Mouse (Mus musculus) CH12.LX (cell line): ENCODE measurements around the gene Pimreg. TPM values are rescaled to one million over a fixed set of nuclear protein-coding genes. Genes with fewer than 3 reads are reported as not detected.

Source experiments
- DNase-seq: peaks from one replicate; pipeline ENCODE4 v3.0.0-alpha.2; 2013; ENCODE audit errors: extremely low read depth
- H3K27ac ChIP-seq: 2 replicates; pipeline ENCODE4 v1.5.1; 2012; ENCODE audit warnings: low read depth, mild to moderate bottlenecking, control low read depth, moderate library complexity; ENCODE audit not compliant: insufficient read depth
- H3K27me3 ChIP-seq: replicated peaks from 2 replicates; pipeline ENCODE3; 2012; ENCODE audit warnings: inconsistent platforms
- H3K36me3 ChIP-seq, 2 experiments: replicated peaks in 1 of 2; 2 replicates each; pipeline versions ENCODE3 to v1.6.1; 2012; ENCODE audit warnings: inconsistent platforms in 1 of 2, low read length in 1 of 2, mild to moderate bottlenecking in 1 of 2, mixed read lengths in 1 of 2, moderate library complexity in 1 of 2; ENCODE audit not compliant: control insufficient read depth in 1 of 2, insufficient read depth in 1 of 2
- H3K4me1 ChIP-seq, 2 experiments: 2 replicates each; pipeline ENCODE4 v1.6.1; 2012; ENCODE audit warnings: inconsistent platforms in 1 of 2, moderate library complexity in 1 of 2; ENCODE audit not compliant: insufficient read depth in 2 of 2, control insufficient read depth in 1 of 2
- H3K4me2 ChIP-seq: 2 replicates; pipeline ENCODE4 v1.6.1; 2012; ENCODE audit warnings: low read depth, mild to moderate bottlenecking, control low read depth; ENCODE audit not compliant: poor library complexity, insufficient read depth, severe bottlenecking
- H3K4me3 ChIP-seq, 3 experiments: fragments of 150-350 bp in 1 of 3; sonication (generic) in 1 of 3; replicated peaks in 1 of 3; 2 replicates each; pipeline versions ENCODE3 to v1.5.1; 2011 to 2012; ENCODE audit warnings: low read depth in 2 of 3, low read length in 2 of 3, mild to moderate bottlenecking in 2 of 3, moderate library complexity in 2 of 3, control low read depth in 1 of 3, improper control_type of control experiment in 1 of 3, inconsistent platforms in 1 of 3, mixed read lengths in 1 of 3; ENCODE audit not compliant: poor library complexity in 1 of 3
- H3K79me2 ChIP-seq: replicated peaks from 2 replicates; pipeline ENCODE4 v1.6.1; 2012; ENCODE audit warnings: mild to moderate bottlenecking, moderate library complexity; ENCODE audit not compliant: control insufficient read depth, poor library complexity, insufficient read depth, severe bottlenecking; ENCODE audit errors: extremely low read depth
- H3K9ac ChIP-seq: 2 replicates; pipeline ENCODE4 v1.6.1; 2012; ENCODE audit warnings: low read depth, mild to moderate bottlenecking, control low read depth, moderate library complexity; ENCODE audit not compliant: insufficient read depth
- H3K9me3 ChIP-seq: replicated peaks from 2 replicates; pipeline ENCODE3; 2012; ENCODE audit warnings: low read length, inconsistent platforms, mixed read lengths
- CHD1 ChIP-seq: IDR thresholded peaks from 2 replicates; pipeline ENCODE4 v1.6.1; 2012; ENCODE audit warnings: low read depth, low read length, improper control_type of control experiment, inconsistent platforms
- CTCF ChIP-seq, 2 experiments: IDR thresholded peaks in 1 of 2; conservative IDR thresholded peaks in 1 of 2; 2 replicates each; pipeline ENCODE4 v1.5.1; 2011 to 2012; ENCODE audit warnings: low read depth in 2 of 2, low read length in 2 of 2, improper control_type of control experiment in 1 of 2, inconsistent platforms in 1 of 2, mild to moderate bottlenecking in 1 of 2, moderate library complexity in 1 of 2
- ELF1 ChIP-seq: IDR thresholded peaks from 2 replicates; pipeline ENCODE4 v1.6.1; 2014; ENCODE audit warnings: low read depth, mild to moderate bottlenecking, inconsistent platforms, low read length, improper control_type of control experiment
- MAFK ChIP-seq: IDR thresholded peaks from 2 replicates; pipeline ENCODE4 v1.6.1; 2011; ENCODE audit warnings: low read length, improper control_type of control experiment; ENCODE audit not compliant: insufficient replicate concordance
- POLR2AphosphoS2 ChIP-seq: IDR thresholded peaks from 2 replicates; pipeline ENCODE4 v1.6.1; 2011; ENCODE audit warnings: low read depth, low read length, improper control_type of control experiment
- RAD21 ChIP-seq: IDR thresholded peaks from 2 replicates; pipeline ENCODE4 v1.6.1; 2011; ENCODE audit warnings: low read depth, mild to moderate bottlenecking, low read length, improper control_type of control experiment, moderate library complexity
- TCF12 ChIP-seq: IDR thresholded peaks from 2 replicates; pipeline ENCODE4 v1.6.1; 2014; ENCODE audit warnings: low read depth, mild to moderate bottlenecking, inconsistent platforms, low read length, improper control_type of control experiment
- ZC3H11A ChIP-seq: IDR thresholded peaks from 2 replicates; pipeline ENCODE4 v1.6.1; 2012; ENCODE audit warnings: low read depth, mild to moderate bottlenecking, inconsistent platforms, low read length, improper control_type of control experiment
- ZNF384 ChIP-seq: IDR thresholded peaks from 2 replicates; pipeline ENCODE4 v1.6.1; 2012; ENCODE audit warnings: low read depth, low read length, improper control_type of control experiment, inconsistent platforms
- dilution Hi-C: fragments of 300-500 bp; cut with MboI; formaldehyde crosslinking; loops from 2 replicates; pipeline ENCODE4 v1.14.3; 2020; ENCODE audit warnings: low sequenced_read_pairs; ENCODE audit not compliant: extremely low pct_unique_long_range_greater_than_20kb, extremely low pct_ligation_motif_present
- in situ Hi-C: fragments of 300-500 bp; cut with MboI; formaldehyde crosslinking; loops from 3 replicates; pipeline ENCODE4 v1.14.3; 2019; ENCODE audit warnings: low sequenced_read_pairs, low pct_ligation_motif_present, low pct_unique_long_range_greater_than_20kb, mixed read lengths
- polyA plus RNA-seq: library from polyadenylated mRNA; unstranded; fragments of >175 nt; gene quantifications from 2 replicates; pipeline ENCODE4 v1.2.1, GENCODE M21; 2012; ENCODE audit warnings: low read depth; ENCODE audit not compliant: insufficient read length
- total RNA-seq, 2 experiments: library from RNA; depleted of rRNA; stranded (reverse); fragments of 300-350 nt in 1 of 2; fragments of >200 nt in 1 of 2; gene quantifications; 2 replicates each; pipeline ENCODE4 v1.2.3; 2012 to 2014

Gene Pimreg
- total and polyA plus RNA-seq, 3 experiments = 26.4 to 52.7 (median 27.9) TPM

DNA sequence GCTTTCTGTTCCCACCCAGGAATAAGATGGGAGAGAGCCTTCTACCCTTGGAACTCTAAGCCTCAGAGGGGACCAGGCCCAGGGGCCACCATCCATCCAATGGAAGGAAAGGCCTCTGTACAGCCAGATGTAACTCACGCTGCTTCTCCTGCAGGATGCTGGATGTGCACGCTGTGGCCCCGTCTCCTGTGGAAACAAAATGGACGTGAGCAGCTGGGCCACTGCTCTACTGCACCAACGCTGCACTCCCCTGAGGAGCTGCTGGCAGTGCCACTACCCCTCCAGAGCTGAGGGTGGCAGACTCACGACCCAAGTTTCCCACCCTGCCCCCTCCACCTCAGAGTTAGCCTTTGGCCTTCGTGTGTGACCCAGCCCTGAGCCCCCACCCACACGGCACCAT, 50.6 kb downstream of the Pimreg start:
- H3K4me1 ChIP-seq = peaks cover 5 to 19% of the 10 kb centered on the region in 2 experiments
- H3K9me3 ChIP-seq = no peaks in the 10 kb centered on the region
- H3K27ac ChIP-seq = no peak overlapping the region
- H3K79me2 ChIP-seq = no peaks in the 10 kb centered on the region
- in situ Hi-C loops (no loop called here), dilution Hi-C loops (no loop called here)
- H3K9ac ChIP-seq = no peak overlapping the region
- no peaks in the 10 kb centered on the region for H3K36me3 ChIP-seq
- peaks cover 35% of the 10 kb centered on the region for H3K27me3 ChIP-seq
- TF ChIP-seq CTCF (conservative IDR thresholded peaks at IDR 0.05 in 1 of 2, IDR thresholded peaks at IDR 0.05 in 1 of 2; ENCODE audit: low read depth in 2 of 2, low read length in 2 of 2) = no peak
- no peak for TF ChIP-seq MAFK
- TF ChIP-seq ELF1 = no peak
- H3K4me3 ChIP-seq = no peak overlapping the region
- H3K4me2 ChIP-seq = no peak overlapping the region
- DNase-seq = no peak

DNA sequence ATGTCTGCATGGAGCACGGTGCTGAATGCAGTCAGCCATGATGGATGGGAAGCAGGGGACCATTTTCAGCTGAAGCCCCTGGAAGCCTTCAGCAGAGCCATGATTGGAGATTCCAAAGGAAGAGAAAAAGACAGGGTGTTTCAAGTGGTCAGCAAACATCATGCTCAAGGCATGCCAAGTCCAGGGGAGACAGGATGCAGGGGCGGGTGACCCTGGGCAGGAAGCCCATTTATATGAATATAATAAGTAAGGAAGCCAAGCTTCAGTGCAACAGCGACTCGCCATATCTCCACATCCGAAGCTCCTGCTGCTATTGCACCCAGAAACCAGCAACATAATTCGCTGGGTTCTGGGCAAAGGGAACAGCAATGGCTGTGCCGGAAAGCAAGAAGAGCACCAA, 52.6 kb downstream of the Pimreg start:
- in situ Hi-C loops = no loop called here
- Histone ChIP-seq H3K9me3 (no peaks in the 10 kb centered on the region), H3K27me3 (peaks cover 45% of the 10 kb centered on the region), H3K27ac (no peak overlapping the region), H3K36me3 (no peaks in the 10 kb centered on the region), H3K4me1 (peaks cover 5 to 15% of the 10 kb centered on the region in 2 experiments), H3K79me2 (no peaks in the 10 kb centered on the region), H3K4me2 (no peak overlapping the region), H3K4me3 (no peak overlapping the region), H3K9ac (no peak overlapping the region)
- dilution Hi-C loops = no loop called here
- DNase-seq = no peak
- TF ChIP-seq ZNF384 = no peak
- no peak for TF ChIP-seq ZC3H11A

- no peak overlapping the region for H3K9ac ChIP-seq
Measured at GRCm38 (mm10) chr11:72095994-72096393, 54.2 kb downstream of the Pimreg start.

More at GRCm38 (mm10) chr11:72095994-72096393, 54.2 kb downstream of the Pimreg start:
- Histone ChIP-seq H3K4me1 (peaks cover 5 to 15% of the 10 kb centered on the region in 2 experiments), H3K9me3 (no peaks in the 10 kb centered on the region), H3K4me2 (no peak overlapping the region), H3K27me3 (peaks cover 48% of the 10 kb centered on the region), H3K4me3 (no peak overlapping the region), H3K27ac (no peak overlapping the region), H3K79me2 (no peaks in the 10 kb centered on the region), H3K36me3 (no peaks in the 10 kb centered on the region)
- DNase-seq = no peak
- dilution Hi-C loops (no loop called here), in situ Hi-C loops (no loop called here)
- TF ChIP-seq ZC3H11A = no peak
- no peak for TF ChIP-seq ELF1
- TF ChIP-seq TCF12 = no peak
- TF ChIP-seq CHD1 = no peak
- TF ChIP-seq POLR2AphosphoS2 = no peak
- TF ChIP-seq RAD21 = no peak

Other genes with a start within 250 kb of the Pimreg start
- gene Aipl1, start 4.5 kb upstream of the Pimreg start, total RNA-seq (2012; rRNA removed) = 0.29 and 0.93 TPM in 2 replicates
- gene Aipl1, start 4.5 kb upstream of the Pimreg start, total RNA-seq (2014; rRNA removed) = 0.81 and 0.90 TPM in 2 replicates
- gene Aipl1, start 4.5 kb upstream of the Pimreg start, polyA plus RNA-seq = 0.71 and 1.0 TPM in 2 replicates
- 0.04 and 0.59 TPM in 2 replicates for gene Pitpnm3, start 93.7 kb downstream of the Pimreg start, total RNA-seq (2012; rRNA removed)
- gene Pitpnm3, start 93.7 kb downstream of the Pimreg start, total RNA-seq (2014; rRNA removed) = 0.08 TPM in 1 of 2 replicates, not detected in the other
- 0.31 and 0.35 TPM in 2 replicates for gene Pitpnm3, start 93.7 kb downstream of the Pimreg start, polyA plus RNA-seq
- 0.46 and 0.47 TPM in 2 replicates for gene Gm43951, start 164.8 kb downstream of the Pimreg start, total RNA-seq (2012; rRNA removed)
- gene Gm43951, start 164.8 kb downstream of the Pimreg start, total RNA-seq (2014; rRNA removed) = not detected in 2 replicates
- gene Gm43951, start 164.8 kb downstream of the Pimreg start, polyA plus RNA-seq = 0.39 and 0.44 TPM in 2 replicates
- 9.3 TPM in 2 replicates for gene 4933427D14Rik, start 165.4 kb downstream of the Pimreg start, total RNA-seq (2012; rRNA removed)
- 6.0 and 6.8 TPM in 2 replicates for gene 4933427D14Rik, start 165.4 kb downstream of the Pimreg start, total RNA-seq (2014; rRNA removed)
- 7.8 and 7.9 TPM in 2 replicates for gene 4933427D14Rik, start 165.4 kb downstream of the Pimreg start, polyA plus RNA-seq
- gene Txndc17, start 165.5 kb downstream of the Pimreg start, total RNA-seq (2012; rRNA removed) = 126 and 140 TPM in 2 replicates
- gene Txndc17, start 165.5 kb downstream of the Pimreg start, total RNA-seq (2014; rRNA removed) = 177 and 197 TPM in 2 replicates
- 162 and 182 TPM in 2 replicates for gene Txndc17, start 165.5 kb downstream of the Pimreg start, polyA plus RNA-seq
- 25.5 and 26.1 TPM in 2 replicates for gene Med31, start 173.6 kb downstream of the Pimreg start, total RNA-seq (2012; rRNA removed)
- 33.4 and 35.8 TPM in 2 replicates for gene Med31, start 173.6 kb downstream of the Pimreg start, total RNA-seq (2014; rRNA removed)
- gene Med31, start 173.6 kb downstream of the Pimreg start, polyA plus RNA-seq = 21.7 and 22.5 TPM in 2 replicates
- not detected in 2 replicates for gene Slc13a5, start 225.2 kb downstream of the Pimreg start, total RNA-seq (2012; rRNA removed)
- not detected in 2 replicates for gene Slc13a5, start 225.2 kb downstream of the Pimreg start, total RNA-seq (2014; rRNA removed)
- not detected in 2 replicates for gene Slc13a5, start 225.2 kb downstream of the Pimreg start, polyA plus RNA-seq